Mouse (Mus musculus) megakaryocyte, embryonic 14.5 days (primary cell): ENCODE data around the gene Mterf4. TPM values are rescaled to one million over a fixed set of nuclear protein-coding genes. Genes with fewer than 3 reads are reported as not detected.
"Not testable (repeated sequence)": the region's sequence is repeated elsewhere in the genome, so short reads cannot be mapped to it uniquely, and the experiment has no call there.

Experiments
- H3K27me3 ChIP-seq: replicated peaks from 2 replicates; pipeline ENCODE3; 2012; ENCODE audit warnings: inconsistent platforms
- H3K36me3 ChIP-seq: replicated peaks from 2 replicates; pipeline ENCODE3; 2012; ENCODE audit warnings: low read length, inconsistent platforms, mixed read lengths
- H3K4me1 ChIP-seq: 2 replicates; pipeline ENCODE4 v1.6.1; 2012; ENCODE audit warnings: inconsistent platforms
- H3K4me3 ChIP-seq: replicated peaks from 2 replicates; pipeline ENCODE3; 2012; ENCODE audit warnings: moderate library complexity, mild to moderate bottlenecking, inconsistent platforms
- H3K9me3 ChIP-seq: 2 replicates; pipeline ENCODE4 v1.6.1; 2012; ENCODE audit warnings: inconsistent platforms
- FLI1 ChIP-seq: IDR thresholded peaks from 2 replicates; pipeline ENCODE4 v1.6.1; 2012; ENCODE audit warnings: low read length, inconsistent platforms, mixed read lengths
- GATA1 ChIP-seq: IDR thresholded peaks from 3 replicates; pipeline ENCODE4 v1.6.1; 2012; ENCODE audit warnings: mixed read lengths, low read length, inconsistent platforms, borderline replicate concordance
- polyA plus RNA-seq: library from polyadenylated mRNA; stranded (reverse); fragments of >175 nt; gene quantifications from 2 replicates; pipeline ENCODE4 v1.2.3, GENCODE M21; 2012; ENCODE audit warnings: low replicate concordance; ENCODE audit not compliant: insufficient read depth

Mterf4 gene
- polyA plus RNA-seq, 1 experiment: 2.8 TPM

- H3K36me3 ChIP-seq: peaks cover 92% of the 10 kb centered on the region
- H3K27me3 ChIP-seq: no peaks in the 10 kb centered on the region
- no peak overlapping the region for H3K4me3 ChIP-seq
- H3K9me3 ChIP-seq: no peaks in the 10 kb centered on the region
- H3K4me1 ChIP-seq: peaks cover 23% of the 10 kb centered on the region
- TF ChIP-seq GATA1 (no peak), FLI1 (no peak)
Measured at GRCm38 (mm10) chr1:93299791-93300190, 5.9 kb downstream of the Mterf4 start.

GRCm38 (mm10) chr1:93294491-93294890 lies 11.2 kb downstream of the Mterf4 start:
- not testable (repeated sequence) for H3K27me3 ChIP-seq, H3K4me3 ChIP-seq
- H3K36me3 ChIP-seq: peaks cover 39% of the 10 kb centered on the region

GRCm38 (mm10) chr1:93292006-93292405 lies 13.7 kb downstream of the Mterf4 start:
- Histone ChIP-seq H3K27me3 (peaks cover 20% of the 10 kb centered on the region), H3K4me3 (peak overlapping the region; percentile 21), H3K36me3 (peaks cover 16% of the 10 kb centered on the region), H3K4me1 (peaks cover 34% of the 10 kb centered on the region), H3K9me3 (no peaks in the 10 kb centered on the region)
- no peak for TF ChIP-seq FLI1
- TF ChIP-seq GATA1: no peak

More at GRCm38 (mm10) chr1:93294491-93294890, 11.2 kb downstream of the Mterf4 start:
- H3K9me3 ChIP-seq: not testable (repeated sequence)
- peaks cover 26% of the 10 kb centered on the region for H3K4me1 ChIP-seq

GRCm38 (mm10) chr1:93291591-93291990 lies 14.1 kb downstream of the Mterf4 start:
- TF ChIP-seq GATA1 (no peak), FLI1 (no peak)
- H3K36me3 ChIP-seq: peaks cover 12% of the 10 kb centered on the region
- H3K27me3 ChIP-seq: peaks cover 25% of the 10 kb centered on the region
- H3K9me3 ChIP-seq: no peaks in the 10 kb centered on the region
- peaks cover 38% of the 10 kb centered on the region for H3K4me1 ChIP-seq
- H3K4me3 ChIP-seq: no peak overlapping the region

GRCm38 (mm10) chr1:93290956-93291355 lies 14.8 kb downstream of the Mterf4 start:
- H3K9me3 ChIP-seq: no peaks in the 10 kb centered on the region
- peaks cover 5% of the 10 kb centered on the region for H3K36me3 ChIP-seq
- TF ChIP-seq GATA1 (no peak), FLI1 (no peak)
- peaks cover 44% of the 10 kb centered on the region for H3K4me1 ChIP-seq
- H3K27me3 ChIP-seq: peaks cover 31% of the 10 kb centered on the region
- H3K4me3 ChIP-seq: no peak overlapping the region

- no peaks in the 10 kb centered on the region for H3K9me3 ChIP-seq
- no peaks in the 10 kb centered on the region for H3K36me3 ChIP-seq
- peaks cover 43% of the 10 kb centered on the region for H3K27me3 ChIP-seq
- peaks cover 44% of the 10 kb centered on the region for H3K4me1 ChIP-seq
- no peak for TF ChIP-seq GATA1
- TF ChIP-seq FLI1: no peak
- H3K4me3 ChIP-seq: peak overlapping the region; percentile 67
Measured at GRCm38 (mm10) chr1:93289678-93290214, 16.0 kb downstream of the Mterf4 start.

GRCm38 (mm10) chr1:93277041-93277440 lies 28.7 kb downstream of the Mterf4 start:
- TF ChIP-seq FLI1 (no peak), GATA1 (no peak)
- H3K27me3 ChIP-seq: peaks cover 32% of the 10 kb centered on the region
- H3K36me3 ChIP-seq: no peaks in the 10 kb centered on the region
- no peaks in the 10 kb centered on the region for H3K4me1 ChIP-seq
- H3K9me3 ChIP-seq: peaks cover 8% of the 10 kb centered on the region; the same call in 1 of the 2 replicates
- H3K4me3 ChIP-seq: no peak overlapping the region

GRCm38 (mm10) chr1:93275561-93275960 lies 30.2 kb downstream of the Mterf4 start:
- H3K4me3 ChIP-seq: no peak overlapping the region
- H3K27me3 ChIP-seq: peaks cover 22% of the 10 kb centered on the region
- H3K9me3 ChIP-seq: peaks cover 8% of the 10 kb centered on the region; the same call in 1 of the 2 replicates
- no peaks in the 10 kb centered on the region for H3K36me3 ChIP-seq
- TF ChIP-seq GATA1 (no peak), FLI1 (no peak)
- H3K4me1 ChIP-seq: no peaks in the 10 kb centered on the region

- TF ChIP-seq GATA1: no peak
- no peak for TF ChIP-seq FLI1
- no peaks in the 10 kb centered on the region for H3K4me1 ChIP-seq
- peaks cover 15% of the 10 kb centered on the region for H3K27me3 ChIP-seq
Measured at GRCm38 (mm10) chr1:93272409-93272821, 33.3 kb downstream of the Mterf4 start.

GRCm38 (mm10) chr1:93271751-93272150 lies 34.0 kb downstream of the Mterf4 start:
- H3K4me1 ChIP-seq: no peaks in the 10 kb centered on the region
- TF ChIP-seq GATA1 (no peak), FLI1 (no peak)
- no peak overlapping the region for H3K4me3 ChIP-seq
- H3K36me3 ChIP-seq: no peaks in the 10 kb centered on the region
- H3K9me3 ChIP-seq: peaks cover 13% of the 10 kb centered on the region
- H3K27me3 ChIP-seq: peaks cover 15% of the 10 kb centered on the region

More at GRCm38 (mm10) chr1:93272409-93272821, 33.3 kb downstream of the Mterf4 start:
- H3K4me3 ChIP-seq: no peak overlapping the region
- H3K9me3 ChIP-seq: peaks cover 13% of the 10 kb centered on the region
- H3K36me3 ChIP-seq: no peaks in the 10 kb centered on the region
